Mouse (Mus musculus) testis, adult 2 months (tissue): ENCODE results near the gene Grap2. TPM values are rescaled to one million over a fixed set of nuclear protein-coding genes. Genes with fewer than 3 reads are reported as not detected.
A peak's percentile ranks its signal among the peaks of the same experiment; 100 is the strongest.

Source experiments
- H3K27ac ChIP-seq: fragments of 200-500 bp; 2 replicates; pipeline ENCODE4 v1.5.1; 2012; ENCODE audit warnings: low read depth, low read length; ENCODE audit not compliant: control insufficient read depth, insufficient read depth
- H3K27me3 ChIP-seq: fragments of 200-500 bp; 2 replicates; pipeline ENCODE4 v1.6.1; 2012; ENCODE audit warnings: mild to moderate bottlenecking, low read length, moderate library complexity; ENCODE audit not compliant: control insufficient read depth, insufficient read depth
- H3K36me3 ChIP-seq: fragments of 200-500 bp; 2 replicates; pipeline ENCODE4 v1.6.1; 2012; ENCODE audit warnings: mild to moderate bottlenecking, low read length; ENCODE audit not compliant: control insufficient read depth, insufficient read depth
- H3K4me1 ChIP-seq: fragments of 200-500 bp; 2 replicates; pipeline ENCODE4 v1.6.1; 2012; ENCODE audit warnings: low read length; ENCODE audit not compliant: control insufficient read depth, insufficient read depth
- H3K4me3 ChIP-seq: fragments of 200-500 bp; 2 replicates; pipeline ENCODE4 v1.5.1; 2012; ENCODE audit warnings: low read depth, mild to moderate bottlenecking, low read length, moderate library complexity, mixed read lengths; ENCODE audit not compliant: control insufficient read depth
- CTCF ChIP-seq: fragments of 200-500 bp; IDR thresholded peaks from 2 replicates; pipeline ENCODE4 v1.5.1; 2012; ENCODE audit warnings: low read depth, mild to moderate bottlenecking, inconsistent platforms, low read length, moderate library complexity; ENCODE audit not compliant: control insufficient read depth, insufficient read depth, insufficient replicate concordance
- POLR2A ChIP-seq: fragments of 200-500 bp; IDR thresholded peaks from 2 replicates; pipeline ENCODE4 v1.6.1; 2012; ENCODE audit warnings: low read depth, mild to moderate bottlenecking, inconsistent platforms, low read length, moderate library complexity; ENCODE audit not compliant: control insufficient read depth
- polyA plus RNA-seq: library from polyadenylated mRNA; depleted of rRNA; stranded (reverse); fragments of >200 nt; gene quantifications from 2 replicates; pipeline ENCODE4 v1.2.3, GENCODE M21; 2012

The Grap2 gene
- polyA plus RNA-seq, 1 experiment: 1.9 TPM

DNA sequence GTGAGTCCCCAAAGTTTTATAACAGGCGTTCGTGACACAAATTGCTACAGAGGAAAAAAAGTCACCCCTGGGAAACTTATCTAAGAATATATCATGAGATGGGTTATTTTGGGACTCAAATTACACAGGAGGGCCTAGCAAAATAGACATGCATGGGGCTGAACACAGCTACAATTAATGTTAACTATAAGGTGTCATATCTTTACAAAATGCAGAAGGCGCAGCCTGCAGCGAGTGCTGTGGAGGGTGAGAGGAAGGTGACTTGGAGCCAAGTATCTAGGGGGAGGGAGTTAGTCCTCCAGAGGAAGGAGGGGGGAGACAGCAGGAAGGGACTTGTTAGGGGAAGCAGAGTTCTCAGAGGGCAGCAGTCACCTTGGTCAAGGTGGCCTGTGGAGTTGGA, 92.0 kb downstream of the Grap2 start:
- no peak overlapping the region for H3K27ac ChIP-seq
- H3K4me3 ChIP-seq: no peak overlapping the region
- no peaks in the 10 kb centered on the region for H3K4me1 ChIP-seq
- TF ChIP-seq POLR2A (no peak), CTCF (no peak)
- H3K27me3 ChIP-seq: no peaks in the 10 kb centered on the region
- H3K36me3 ChIP-seq: no peaks in the 10 kb centered on the region

DNA sequence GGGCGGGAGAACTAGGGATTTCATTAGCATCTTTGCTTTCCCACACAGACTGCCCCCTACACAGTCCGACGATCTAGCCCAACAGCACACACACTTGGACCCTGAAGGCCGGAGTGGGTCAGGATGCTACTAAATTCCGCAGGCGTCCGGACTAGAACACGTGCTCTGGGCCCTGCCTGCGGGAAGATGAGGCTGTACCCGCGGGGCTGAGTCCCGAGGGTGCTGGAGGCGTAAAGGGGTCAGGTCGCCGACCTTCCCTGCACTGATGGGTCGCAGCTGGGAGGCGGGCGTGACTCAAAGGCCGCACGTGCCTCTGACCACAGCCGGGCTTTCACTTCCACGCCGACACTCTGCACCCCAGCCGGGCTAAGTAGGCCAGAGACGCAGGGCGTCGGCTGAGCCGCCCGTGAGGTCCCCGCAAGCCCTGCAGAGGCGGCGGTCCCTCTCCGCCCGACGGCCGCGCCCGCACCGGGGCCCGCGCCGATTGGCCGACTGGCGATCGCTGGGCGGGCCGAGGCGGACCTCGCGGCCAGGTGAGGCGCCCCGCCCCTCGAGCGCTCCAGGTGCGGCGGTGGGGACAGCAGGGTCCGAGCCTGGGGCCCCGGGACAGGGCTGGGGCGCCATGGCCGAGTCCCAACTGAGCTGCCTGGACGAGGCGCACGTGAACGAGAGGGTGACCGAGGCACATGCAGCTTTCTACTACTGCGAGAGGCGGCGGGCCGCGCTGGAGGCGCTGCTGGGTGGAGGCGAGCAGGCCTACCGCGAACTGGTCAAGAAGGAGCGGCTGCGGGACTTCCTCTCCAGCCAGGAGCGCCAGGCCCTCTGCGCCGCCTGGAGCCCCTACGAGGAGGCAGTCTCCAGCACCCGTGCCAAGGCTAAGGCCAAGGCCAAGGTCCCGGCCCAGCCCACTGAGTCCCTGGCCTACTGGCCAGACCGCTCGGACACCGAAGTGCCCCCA, 99.2 kb downstream of the Grap2 start, which contains the start of gene Fam83f:
Fam83f (plus strand) TSS at position 553 of the 958 bp plus-strand sequence.
- Histone ChIP-seq H3K27ac (peak within 1 kb of the TSS; percentile 51), H3K4me3 (peak within 1 kb of the TSS; percentile 82), H3K27me3 (no peaks in the 10 kb centered on the region), H3K36me3 (no peaks in the 10 kb centered on the region), H3K4me1 (peaks cover 11% of the 10 kb centered on the region)
- TF ChIP-seq POLR2A (peak; percentile 39; the same call in 1 of the 2 replicates), CTCF (no peak)

DNA sequence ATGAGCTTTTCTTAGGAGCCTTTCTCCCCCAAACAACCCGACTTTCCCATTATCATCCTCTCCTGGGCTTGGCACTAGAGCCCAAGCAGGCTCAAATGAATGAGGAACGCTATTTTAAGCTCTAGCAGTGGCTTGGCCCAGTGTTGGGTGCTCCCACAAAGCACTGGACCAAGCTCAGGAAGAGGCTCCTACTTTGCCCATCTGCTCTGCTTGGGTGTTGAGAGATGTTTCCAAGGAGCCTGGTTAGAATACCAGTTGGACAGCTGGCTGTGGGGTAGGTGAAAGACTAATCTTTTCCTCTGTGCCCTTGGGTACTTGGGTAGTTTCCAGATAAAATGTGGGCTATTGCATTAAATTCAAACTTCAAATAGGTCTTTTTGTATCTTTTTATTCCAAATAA, 100.4 kb downstream of the Grap2 start:
- H3K4me3 ChIP-seq: no peak overlapping the region
- no peak overlapping the region for H3K27ac ChIP-seq
- H3K36me3 ChIP-seq: no peaks in the 10 kb centered on the region
- peaks cover 11% of the 10 kb centered on the region for H3K4me1 ChIP-seq
- no peak for TF ChIP-seq POLR2A
- no peak for TF ChIP-seq CTCF
- H3K27me3 ChIP-seq: no peaks in the 10 kb centered on the region

DNA sequence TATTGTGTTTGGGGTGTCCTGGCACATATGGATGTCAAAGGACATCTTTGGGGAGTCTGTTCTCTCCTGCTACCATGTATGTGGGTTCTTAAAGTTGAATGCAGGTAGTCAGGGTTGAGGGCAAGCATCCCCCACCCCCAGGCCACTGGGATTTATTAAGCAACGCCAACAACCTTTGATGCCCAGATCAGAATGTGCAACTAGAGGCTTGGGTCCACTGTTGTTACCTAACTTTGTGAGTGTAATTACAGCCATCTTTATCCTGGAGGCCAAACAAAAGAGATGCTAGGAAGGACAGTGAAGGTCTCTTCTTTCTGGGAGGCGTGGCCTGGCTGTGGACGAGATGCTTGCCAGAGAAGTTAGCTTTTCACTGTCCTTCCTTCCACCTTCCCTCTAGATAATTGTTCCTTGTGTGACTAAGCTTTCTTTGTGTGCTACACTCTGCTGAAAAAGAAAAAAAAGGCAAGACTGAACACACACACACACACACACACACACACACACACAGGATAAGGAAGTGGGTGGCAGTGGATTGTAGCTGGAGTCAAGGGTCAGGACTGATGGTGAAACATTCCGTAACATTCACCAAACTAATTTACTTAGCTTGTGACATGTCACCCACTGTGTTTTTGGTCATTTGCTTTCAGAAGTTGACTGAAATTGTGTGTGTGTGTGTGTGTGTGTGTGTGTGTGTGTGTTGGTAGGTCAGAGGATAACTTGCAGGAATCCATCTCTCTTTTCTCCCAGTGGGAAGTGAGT, 101.1 kb downstream of the Grap2 start:
- H3K4me1 ChIP-seq: peaks cover 11% of the 10 kb centered on the region
- no peak overlapping the region for H3K4me3 ChIP-seq
- no peaks in the 10 kb centered on the region for H3K27me3 ChIP-seq
- H3K27ac ChIP-seq: no peak overlapping the region
- TF ChIP-seq CTCF (no peak), POLR2A (no peak)
- H3K36me3 ChIP-seq: no peaks in the 10 kb centered on the region

DNA sequence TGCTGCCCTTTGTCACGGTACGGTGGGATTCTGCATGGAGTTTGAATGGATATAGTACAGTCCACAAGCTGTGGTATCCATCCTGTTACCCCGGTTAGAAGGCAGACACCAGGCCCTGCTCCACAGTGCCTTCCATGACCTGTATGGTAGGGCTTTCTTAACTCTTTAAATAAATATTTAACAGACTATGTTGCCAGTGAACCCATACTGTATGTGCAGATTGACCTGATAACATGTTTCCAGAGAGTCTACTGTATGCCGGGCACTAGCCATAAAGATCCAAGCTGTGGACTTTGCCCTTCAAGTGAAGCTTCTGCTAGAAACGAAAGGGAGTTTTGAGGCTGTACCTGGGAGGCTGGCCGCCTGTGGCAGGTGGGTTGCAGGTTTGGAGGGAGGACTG, 102.3 kb downstream of the Grap2 start:
- Histone ChIP-seq H3K4me1 (peaks cover 11% of the 10 kb centered on the region), H3K36me3 (no peaks in the 10 kb centered on the region), H3K4me3 (no peak overlapping the region), H3K27me3 (no peaks in the 10 kb centered on the region), H3K27ac (no peak overlapping the region)
- no peak for TF ChIP-seq POLR2A
- no peak for TF ChIP-seq CTCF

DNA sequence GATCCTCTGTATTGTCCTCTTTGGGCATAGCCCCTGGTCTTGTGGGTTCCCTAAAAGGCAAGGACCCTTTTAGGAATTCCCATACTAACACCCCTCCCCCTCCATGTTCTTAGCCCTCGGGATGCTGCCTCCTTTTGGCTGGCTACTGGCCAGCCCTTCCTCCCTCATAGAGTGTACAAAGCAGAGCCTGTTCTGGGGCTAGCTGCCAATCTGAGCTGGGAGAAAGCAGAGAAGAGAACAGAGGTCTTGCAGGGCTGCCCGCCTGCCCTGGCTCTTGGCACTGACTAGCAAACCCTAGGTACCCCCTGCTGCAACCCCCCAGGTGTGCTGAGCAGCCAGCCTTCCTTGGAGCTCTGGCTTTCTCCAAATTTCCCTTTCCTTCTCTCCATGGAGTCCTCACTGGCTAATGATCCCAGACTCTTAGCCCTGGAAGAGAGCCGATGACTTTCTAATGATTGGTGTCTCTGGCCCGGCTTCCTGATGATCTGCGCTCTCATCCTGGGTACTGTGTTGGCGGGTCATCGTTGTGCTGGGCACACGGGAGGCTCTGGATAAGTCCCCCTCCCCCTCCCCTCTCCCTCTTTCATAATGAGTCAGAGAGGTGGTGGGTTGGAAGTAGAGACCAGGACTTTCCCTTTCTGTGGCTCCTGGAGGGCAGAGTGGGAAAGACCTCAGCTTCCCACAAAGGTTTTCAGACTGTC, 107.3 kb downstream of the Grap2 start:
- H3K27me3 ChIP-seq: no peaks in the 10 kb centered on the region
- H3K27ac ChIP-seq: peak overlapping the region; percentile 40; the same call in 1 of the 2 replicates
- no peaks in the 10 kb centered on the region; the same call in 1 of the 2 replicates for H3K4me1 ChIP-seq
- H3K36me3 ChIP-seq: no peaks in the 10 kb centered on the region
- TF ChIP-seq POLR2A: no peak
- TF ChIP-seq CTCF: no peak
- no peak overlapping the region for H3K4me3 ChIP-seq

DNA sequence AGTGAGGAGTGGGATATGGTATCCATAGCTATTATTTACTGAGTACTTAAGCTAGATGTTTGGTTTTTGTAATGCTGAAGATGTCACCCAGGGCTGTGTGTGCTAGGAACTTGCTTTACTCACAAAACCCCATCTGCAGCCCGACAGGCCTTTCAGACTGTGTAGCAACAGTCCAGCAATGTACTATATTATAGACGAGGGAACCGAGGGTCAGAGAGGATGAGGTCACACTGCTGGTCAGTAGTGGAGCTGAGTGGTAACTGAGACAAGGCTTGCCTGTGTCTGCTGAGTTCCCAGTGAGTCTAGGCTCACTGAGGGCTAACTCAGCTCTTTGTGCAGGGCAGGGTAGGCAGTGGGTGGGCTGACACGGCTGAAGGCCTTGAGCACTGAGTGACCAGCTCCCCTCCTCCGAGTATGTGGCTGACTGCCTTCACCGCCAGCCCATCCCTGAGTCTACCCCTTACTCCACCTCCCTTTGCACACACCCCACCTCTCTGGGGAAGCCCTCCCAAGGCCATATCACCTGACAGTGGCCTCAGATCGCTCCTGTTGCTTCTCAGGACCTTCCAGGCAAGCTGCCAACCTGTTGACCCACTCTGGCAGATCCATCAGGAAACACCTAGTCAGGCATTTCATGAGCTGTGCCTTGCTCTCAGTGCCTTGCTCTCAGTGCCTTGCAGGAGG, 108.1 kb downstream of the Grap2 start:
- Histone ChIP-seq H3K27ac (no peak overlapping the region), H3K27me3 (no peaks in the 10 kb centered on the region), H3K36me3 (no peaks in the 10 kb centered on the region), H3K4me3 (no peak overlapping the region), H3K4me1 (no peaks in the 10 kb centered on the region; the same call in 1 of the 2 replicates)
- TF ChIP-seq POLR2A (no peak), CTCF (no peak)
